Mouse (Mus musculus): ENCODE data around the gene Mpp6.

Gene Mpp6

DNA sequence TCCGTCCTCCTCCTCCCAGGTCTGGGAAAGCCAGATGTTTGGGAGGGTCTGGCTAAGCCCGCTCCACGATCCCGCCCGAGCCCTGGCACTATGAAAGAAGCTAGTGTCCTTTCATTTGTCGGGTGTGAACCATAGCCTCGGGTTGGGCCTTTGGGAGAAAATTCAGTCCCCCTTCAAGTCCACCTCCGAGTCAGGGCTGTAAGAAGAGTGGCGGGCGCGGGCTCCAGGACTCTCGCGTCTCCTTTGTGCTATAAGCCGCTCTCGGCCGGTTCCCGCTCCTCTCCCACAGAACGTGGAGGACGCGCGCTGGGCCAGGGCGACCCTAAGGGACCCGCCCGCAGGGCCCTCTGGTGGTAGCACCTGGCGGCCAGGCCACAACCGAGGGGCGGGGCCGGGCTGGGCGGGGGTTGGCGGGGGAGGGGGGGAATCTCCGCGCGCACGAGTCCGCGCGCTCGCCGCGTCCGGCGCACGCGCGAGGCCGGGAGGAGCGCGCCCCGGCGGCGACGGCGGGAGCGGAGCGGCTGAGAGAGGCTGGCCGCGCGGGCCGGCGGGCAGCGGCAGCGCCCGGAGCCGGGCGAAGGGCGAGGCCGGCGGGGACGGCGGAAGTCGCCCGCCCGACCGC lies at the start of gene Mpp6:
Mpp6 (plus strand) TSS at position 485 of the 622 bp plus-strand sequence.
- peak; percentile 57 for DNase-seq

DNA sequence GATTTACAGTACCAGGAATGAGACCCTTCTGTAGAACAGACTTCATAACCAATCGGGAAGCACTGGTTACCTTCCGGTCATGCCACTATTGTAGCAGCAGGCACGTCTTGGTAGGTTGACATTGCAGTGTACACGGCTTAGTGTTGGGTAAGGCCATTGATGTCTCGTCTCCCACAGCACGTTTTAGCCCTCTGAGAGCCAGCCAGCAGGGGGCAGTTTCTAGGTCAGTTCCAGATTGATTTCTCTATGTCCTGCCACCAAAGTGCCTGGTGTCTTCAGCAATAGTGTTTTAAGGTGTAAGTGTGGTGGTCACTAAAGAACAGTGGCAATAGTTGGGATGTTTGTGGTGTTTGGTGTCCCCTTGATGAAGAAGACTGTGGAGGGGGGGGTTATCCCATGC lies 43.9 kb upstream of the Mpp6 start:
- DNase-seq = no peak

DNA sequence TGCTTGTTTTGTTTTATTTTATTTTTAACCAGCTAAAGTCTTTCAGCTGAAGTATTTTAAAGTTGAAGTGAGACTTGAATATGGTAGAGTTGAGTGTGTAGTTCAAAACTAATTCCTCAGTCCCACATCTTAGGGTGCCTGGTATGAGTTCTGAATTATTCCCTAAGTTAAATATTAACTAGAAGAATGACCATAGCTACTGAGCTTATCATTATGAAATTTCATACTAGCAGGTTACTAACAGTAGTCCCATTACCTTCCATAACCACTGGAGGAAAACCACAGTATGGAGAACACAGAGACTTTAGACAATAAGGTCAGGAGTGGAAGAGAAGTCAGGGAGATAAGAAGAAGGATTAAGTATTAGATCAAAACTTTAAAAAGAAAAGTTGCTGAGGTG lies 41.6 kb upstream of the Mpp6 start:
- DNase-seq = no peak

DNA sequence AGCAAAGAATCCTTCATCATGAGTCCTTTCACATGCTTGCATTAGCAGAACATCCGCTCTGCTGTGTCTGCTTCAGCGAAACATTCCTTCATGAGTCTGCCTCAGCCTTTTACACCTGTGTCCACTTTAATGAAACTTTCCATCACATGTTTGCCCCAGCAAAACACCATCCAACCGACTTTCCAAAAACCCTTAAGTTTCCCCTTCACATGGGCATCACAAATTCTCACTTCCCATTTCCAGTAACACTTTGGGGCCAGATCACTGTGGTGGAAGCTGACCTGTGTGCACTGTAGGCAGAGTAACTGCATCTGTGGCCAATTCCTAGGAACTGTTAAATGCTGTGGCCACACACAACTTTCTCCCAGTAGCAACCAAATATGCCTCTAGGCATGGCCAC lies 34.8 kb upstream of the Mpp6 start:
- DNase-seq = no peak

DNA sequence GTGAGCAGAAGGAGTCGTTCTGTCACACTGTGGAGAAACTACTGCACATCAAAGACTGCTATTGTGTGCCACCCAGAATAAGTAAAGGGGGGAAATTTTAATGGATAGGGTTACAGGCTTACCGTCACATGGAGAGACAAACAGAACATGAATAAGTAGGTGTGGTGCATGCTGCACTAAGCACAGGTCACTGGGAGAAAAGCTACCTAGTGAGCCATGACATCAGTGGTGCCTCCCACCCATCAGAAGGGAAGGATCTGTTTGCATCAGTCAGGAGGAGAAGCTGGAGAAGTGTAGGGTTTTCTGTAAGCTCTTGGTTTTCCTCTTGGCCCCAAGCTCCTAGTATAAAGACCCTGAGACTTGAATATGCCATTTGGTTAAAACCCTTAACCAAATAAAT lies 33.6 kb upstream of the Mpp6 start:
- no peak for DNase-seq

DNA sequence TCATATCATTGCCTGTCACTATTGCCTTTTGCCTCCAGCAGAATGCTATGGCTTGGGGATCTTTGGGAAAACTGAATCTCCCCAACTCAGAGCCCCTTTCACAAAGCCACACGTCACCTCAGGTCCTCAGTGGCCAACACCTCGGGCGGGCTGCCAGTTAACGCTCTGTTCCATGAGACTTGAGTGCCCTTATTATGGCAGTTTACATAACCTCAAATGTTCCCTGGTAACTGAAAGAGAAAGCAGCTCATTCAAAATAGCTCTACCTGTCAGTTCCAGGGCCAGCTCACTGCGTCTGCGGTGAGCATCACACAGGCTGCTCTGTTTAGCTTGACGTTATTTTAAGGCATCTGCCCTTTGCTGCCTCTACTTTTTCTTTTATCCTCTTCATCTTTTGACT lies 29.6 kb upstream of the Mpp6 start:
- DNase-seq = no peak

DNA sequence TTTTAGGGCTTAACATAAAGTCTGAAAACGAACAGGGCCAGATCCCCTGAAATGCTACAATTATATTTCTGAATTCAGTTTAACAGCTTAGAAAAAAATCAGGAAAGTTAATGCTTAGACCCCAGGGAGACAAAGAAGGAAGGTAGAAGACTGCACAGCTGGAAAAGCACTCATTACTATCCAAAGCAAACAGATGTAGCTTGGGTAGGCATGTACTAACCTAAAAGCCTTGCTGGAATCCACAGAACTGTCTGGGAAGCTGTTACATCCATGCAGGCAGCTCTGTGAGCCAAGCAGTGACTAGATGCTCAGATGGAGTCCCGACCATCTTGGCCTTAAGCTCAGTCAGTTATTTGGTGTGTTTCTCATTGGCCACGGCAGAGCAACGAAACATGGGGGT lies 24.8 kb upstream of the Mpp6 start:
- DNase-seq = no peak

DNA sequence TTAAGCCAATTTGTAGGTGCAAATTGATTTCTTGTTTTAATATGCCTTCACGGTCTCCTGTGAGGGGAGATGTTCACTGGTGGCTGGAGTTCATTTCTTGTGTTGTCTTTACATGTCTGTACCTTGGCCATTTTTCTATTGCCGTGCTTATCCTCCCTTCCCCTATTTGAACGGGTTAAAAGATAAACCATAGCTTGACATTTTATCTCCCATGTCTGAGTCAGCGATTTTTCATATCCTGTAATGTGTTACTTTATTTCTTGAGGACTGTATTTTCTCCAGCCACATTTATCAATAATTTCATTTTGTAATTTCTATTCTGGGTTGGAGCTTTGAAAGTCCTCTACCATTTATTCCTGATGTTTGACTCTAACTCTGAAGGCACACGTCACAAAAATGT lies 20.7 kb upstream of the Mpp6 start:
- no peak for DNase-seq

DNA sequence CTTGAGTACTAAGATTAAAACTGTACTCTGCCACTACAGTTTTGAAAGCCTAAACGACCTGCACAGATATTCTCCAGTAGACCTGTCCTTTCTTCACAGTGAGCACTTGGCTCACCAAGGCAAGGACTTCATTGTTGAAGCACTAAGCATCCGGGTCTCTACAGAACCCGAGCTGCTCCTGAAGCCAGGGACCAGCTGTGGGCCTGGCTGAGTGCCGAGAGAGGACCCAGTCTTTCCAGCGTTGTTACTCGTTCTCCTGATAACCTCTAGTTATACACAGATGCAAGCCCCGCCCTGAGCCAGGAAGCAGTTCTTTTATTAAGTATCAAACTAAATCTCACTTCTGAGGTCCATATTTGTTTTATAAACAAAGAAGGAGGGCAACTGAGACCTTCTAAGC lies 19.8 kb upstream of the Mpp6 start:
- no peak for DNase-seq

DNA sequence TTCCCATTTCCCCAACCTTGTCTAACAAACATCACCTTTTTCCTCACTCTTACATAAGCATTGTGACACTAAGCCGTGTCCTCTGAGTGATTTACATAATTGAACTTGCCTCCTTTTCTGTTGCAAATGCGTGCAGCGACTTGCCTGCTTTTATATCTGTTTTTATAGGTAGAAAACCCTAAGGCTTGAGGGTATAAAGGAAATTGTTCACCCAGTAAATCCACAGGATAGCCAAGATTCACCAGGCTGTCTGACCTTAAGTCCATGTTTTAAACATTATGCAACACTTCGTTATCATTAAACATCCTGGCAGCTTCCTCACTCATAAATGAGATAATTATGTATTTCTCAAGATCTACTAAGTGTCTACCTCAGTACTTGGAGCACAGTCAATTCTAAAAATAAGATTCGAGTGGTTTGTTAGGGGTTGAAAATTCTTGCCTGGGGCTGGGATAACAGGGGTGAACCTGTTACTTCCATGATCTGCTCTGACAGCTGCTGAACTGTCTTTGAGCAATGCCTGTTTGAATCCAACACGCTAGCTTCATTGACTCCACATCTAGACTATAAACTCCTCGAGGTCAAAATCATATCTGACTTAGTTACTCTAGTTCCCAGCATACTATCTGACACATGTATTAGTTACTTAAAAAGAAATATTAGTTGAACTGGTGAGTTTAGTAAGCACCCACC lies 18.4 kb upstream of the Mpp6 start:
- no peak for DNase-seq

DNA sequence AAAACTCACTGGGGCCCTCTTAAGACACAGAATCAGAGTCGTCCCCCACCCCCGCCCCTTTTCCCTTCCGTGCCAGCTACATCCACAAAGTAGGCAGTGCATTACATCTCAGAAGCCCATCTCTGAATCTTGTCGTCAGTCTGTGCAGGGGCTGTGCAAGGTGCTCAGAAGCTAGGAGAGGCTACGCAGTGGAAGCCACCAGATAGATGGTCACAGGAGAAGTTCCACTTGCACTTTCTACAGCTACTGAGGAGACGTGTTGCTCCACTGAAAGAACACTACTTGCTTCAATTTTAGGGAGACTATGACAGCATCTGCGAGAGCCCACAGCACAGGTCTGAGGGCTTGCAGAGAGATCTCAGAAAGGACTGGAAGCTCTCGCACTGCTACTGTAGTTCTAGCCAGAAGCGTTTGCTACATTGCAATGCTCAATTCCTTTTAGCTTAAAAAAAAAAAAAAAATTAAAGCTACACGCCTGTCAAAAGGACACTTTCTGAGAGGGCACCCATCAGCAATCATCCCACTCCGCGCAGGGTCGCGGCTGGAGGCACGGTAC lies 762 bp upstream of the Mpp6 start:
- DNase-seq = no peak

DNA sequence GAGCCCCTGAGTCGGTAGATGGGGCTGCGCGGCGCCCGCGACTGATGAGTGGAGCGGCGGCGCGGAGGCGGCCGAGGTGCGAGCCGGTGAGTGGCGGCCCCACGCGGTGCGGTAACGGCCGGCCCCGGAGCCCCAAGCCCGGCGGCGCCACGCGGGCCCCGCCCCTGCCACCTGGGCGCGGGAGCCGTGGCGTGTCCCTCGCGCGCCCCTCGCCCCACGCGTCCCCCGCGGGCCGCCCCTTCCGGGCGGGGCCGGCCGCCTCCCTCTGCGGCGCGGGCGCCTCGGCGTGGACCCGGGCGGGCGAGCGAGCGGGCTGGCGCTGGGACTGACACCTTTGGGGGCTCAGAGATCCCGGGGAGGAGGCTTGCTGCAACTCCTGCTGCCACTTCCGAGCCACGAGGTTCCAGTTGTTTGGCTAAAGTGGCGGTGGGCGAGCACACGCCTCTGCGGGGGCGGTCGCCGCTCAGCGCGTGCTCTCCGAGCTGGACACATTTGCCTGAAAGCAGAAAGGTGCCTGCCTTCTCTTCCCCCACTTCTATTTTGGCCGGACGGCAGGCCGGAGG lies 419 bp downstream of the Mpp6 start:
- DNase-seq = peak; percentile 19

DNA sequence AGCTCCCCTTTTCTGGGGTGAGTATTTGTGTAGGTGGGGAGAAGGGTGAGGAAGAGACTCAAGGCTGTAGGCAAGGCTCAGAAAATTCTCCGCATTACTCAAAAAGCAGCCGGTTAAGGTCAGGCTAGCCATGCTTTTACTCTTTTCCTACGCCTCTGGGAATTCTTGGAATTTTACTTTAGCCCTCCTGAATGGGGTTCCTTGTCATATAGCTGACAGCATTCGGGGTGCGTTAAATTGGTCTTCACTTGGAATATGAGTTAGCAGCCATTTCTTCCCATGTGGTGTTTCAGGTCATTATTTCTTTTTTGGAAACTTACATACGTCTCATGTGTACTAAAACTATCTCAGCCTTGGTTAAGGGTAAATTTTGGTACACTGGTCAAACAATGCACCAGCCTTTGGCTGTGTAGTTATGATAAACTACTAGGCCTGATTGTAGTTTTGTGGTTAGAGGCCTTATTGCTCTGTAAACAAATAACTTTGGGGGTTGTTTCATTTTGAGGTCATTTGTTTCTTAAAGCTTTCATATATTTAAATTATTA lies 1.1 kb downstream of the Mpp6 start:
- DNase-seq = no peak

DNA sequence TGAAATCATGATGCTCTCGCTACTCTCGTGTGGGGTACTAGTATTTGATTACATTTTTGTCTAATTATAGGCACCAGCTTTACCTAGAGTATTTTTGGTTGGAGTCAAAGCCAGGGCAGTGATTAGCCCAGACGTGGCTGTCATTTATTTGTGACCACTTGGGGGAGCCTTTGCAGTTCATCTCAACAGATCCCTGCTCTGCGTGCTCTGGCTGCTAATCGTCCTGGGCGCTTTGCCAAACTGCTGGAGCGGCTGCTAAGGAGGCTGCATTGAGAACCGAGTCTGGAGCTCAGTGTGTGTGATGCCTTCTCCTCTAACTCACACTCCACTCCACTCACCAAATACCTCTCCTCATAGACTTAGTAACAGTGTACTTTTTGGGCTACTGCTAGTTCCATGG lies 2.7 kb downstream of the Mpp6 start:
- peak; percentile 95 for DNase-seq

DNA sequence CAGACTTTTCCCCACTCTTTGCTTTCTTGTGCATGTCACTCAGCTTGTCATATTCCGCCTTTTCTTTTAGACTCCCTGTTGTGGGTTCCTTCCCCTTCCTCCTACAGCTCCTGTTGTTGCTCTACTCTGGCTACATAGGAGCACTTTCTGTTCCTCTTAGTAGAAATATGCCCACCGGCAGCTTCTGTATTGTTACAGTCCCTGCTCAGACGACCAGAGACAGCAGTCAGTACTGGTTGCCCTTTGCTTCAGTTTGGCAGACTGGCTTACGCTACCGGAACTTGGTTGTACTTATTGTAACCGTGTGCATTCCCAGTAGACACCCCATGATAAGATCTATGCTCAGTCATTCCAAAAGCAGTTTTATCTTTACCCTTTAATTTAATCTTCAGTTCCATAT lies 4.2 kb downstream of the Mpp6 start:
- DNase-seq = peak; percentile 24

DNA sequence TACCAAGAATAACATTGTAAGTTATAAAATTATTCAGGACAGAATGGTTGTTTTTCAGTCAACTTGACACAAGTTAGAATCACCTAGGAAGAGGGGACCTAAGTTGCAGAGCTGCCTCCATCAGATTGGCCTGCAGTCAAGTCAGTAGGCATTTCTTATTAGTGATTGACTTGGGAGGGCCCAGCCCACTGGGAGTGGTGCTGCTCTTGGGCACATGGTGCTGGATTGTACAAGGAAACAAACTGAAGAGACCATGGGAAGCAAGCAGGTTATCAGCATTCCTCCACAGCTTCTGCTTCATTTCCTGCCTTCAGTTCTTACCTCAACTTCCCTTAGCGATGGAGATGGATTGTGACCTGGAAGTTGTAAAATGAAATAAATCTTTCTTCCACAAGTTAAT lies 10.9 kb downstream of the Mpp6 start:
- DNase-seq = no peak

DNA sequence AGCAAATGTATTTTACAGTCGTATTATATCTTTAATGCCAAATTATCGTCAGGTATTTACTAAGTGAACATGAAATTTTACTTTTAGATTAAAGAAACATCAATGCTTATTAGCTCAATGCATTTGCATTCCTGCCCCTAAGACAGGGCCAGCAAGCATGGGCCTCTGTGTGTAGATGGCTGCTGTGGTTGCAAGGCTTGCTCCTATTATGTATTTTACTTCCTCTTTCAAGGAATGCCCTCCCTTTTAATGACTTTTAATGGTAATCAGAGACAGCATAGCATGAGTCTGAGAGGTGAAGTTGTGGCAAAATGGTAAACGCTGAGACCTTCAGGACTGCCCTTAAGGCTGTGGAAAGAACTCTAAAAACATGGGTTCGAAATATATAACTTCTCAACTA lies 12.8 kb downstream of the Mpp6 start:
- no peak for DNase-seq

DNA sequence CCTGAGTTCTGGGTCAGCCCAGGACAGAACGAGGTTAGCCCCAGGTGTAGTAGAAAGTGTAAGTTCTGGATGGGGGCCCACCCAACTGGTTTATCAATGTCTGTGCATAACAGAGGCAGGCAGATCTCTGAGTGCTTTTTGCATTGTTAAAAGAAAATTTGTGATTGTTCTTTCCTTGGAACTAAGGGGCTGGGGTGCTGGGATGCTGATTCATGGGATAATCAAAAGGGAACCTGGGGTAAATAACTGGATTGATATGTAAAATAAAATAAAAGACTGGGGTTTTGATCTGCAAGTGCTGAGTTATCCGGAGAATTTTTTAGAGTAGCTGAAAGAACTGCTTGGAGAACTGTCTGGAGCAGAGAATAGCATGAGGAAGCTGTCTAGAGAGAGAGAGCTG lies 14.2 kb downstream of the Mpp6 start:
- no peak for DNase-seq

DNA sequence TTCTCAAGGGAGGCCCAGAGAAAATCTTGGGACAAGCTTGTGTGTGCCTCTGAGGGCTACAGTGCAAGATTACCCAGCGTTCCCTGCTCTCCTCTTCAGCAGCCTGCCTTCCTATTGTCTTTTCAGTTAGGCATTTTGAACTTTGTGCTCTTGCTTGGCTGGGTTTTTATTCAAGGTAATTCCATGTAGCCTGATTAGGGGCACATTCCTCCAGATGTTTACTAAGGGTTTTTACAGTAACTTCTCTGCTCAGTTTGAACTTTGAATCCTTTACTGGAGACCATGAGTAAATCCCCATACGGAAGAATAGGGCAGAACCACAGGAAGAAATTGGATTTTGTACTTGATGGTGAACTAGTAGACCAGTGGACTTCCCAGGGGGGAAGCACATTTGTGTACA lies 16.3 kb downstream of the Mpp6 start:
- DNase-seq = no peak

DNA sequence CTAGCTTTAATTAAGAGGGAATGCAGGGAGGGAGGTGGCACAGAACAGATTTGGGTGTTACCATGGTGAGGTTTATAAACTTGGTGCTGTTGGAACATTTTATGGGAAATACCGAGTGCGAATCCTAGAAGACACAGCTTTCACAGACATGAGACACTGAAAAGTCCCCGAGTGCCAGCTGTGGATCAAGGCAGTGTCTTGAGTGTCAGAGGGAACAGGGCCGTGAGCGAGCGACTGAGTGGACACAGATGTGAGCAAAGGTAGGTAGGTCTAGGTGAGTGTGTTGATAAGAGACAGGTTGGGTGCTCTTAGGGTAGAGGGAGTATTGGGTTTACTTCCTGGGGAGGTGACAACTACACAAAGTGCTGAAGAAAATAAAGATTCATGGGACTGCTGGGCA lies 17.5 kb downstream of the Mpp6 start:
- DNase-seq = no peak

DNA sequence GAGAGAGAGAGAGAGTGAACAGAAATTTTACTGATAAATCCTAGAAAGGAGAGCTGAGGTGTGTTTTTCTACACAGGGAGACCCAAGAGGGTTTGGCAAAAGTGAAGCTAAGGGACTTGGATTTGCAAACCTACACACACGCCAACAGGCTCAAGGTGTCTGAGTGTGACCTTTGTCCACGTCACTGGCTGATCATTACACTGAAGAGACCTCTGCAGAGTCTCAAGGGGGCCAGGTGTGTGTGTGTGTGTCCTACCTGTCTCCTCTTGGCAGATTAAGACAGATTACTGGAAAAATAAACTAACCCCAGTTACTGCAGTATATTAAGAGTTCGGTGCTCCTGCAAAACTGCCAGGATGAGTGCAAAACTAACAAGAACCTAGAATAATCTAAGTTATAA lies 27.6 kb downstream of the Mpp6 start:
- no peak for DNase-seq

DNA sequence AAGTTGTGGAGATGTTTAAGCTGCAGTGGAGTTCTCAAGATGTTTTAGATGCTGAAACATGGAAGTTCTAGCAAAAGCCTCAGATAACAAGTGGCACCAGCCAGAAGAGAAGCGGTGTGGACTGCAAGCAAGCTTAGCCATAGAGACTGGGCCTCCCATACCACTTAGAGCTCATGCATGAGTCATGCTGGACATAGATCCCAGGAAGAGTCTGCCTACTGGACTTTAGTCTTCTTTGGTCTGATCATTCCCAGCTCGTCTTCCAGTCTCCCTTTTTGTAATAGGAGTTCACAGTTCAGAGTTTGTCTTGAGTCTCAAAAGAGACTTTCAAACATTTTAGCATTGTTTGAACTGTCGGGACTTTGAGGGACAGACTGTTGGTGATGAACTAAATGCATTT lies 29.5 kb downstream of the Mpp6 start:
- no peak for DNase-seq

DNA sequence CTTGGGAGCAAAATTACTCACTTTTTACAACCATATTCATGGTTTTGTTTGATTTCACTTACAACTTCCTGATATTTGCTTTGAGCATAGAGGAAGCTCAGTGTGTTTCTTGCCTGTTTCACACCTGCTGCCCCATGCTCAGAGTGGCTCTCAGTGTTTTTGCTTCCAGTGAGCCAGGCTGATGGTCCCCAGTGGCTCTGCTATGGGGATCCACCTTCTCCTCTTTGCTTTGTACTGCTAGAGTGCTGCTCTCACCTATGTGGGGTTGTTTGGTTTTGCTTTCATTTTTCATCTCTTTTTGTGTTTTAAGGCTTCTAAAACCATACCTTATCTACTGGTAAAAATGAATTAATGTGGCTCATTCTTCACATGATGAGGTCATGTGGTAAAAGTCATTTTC lies 36.1 kb downstream of the Mpp6 start:
- DNase-seq = no peak

DNA sequence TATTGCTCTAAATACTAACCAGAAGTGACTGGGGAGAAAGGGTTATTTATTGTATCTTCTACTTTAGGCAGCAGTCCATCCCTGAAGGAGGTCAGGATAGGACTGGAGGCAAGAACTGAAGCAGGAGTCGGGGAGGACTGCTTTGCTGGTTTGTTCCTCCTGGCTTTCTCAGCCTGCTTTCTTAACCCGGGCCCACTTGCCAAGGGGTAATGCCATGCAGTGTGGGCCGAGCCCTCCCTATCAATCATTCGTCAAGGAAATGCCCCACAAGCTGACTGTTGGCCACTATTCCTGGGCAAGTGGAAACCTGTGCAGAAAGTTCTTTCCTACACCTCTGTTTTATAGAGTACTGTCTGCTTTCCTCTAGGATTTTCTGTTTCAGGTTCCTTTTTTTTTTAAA lies 39.3 kb downstream of the Mpp6 start:
- no peak for DNase-seq

Measured in layer of hippocampus, adult 9-11 months (tissue).